Mouse (Mus musculus): ENCODE data around the gene Gm9268. TPM values are rescaled to one million over a fixed set of nuclear protein-coding genes. Genes with fewer than 3 reads are reported as not detected.
"Not testable (repeated sequence)": the region's sequence is repeated elsewhere in the genome, so short reads cannot be mapped to it uniquely, and the experiment has no call there.

Gm9268 gene
- not detected in 2 replicates for polyA plus RNA-seq (2012)

DNA sequence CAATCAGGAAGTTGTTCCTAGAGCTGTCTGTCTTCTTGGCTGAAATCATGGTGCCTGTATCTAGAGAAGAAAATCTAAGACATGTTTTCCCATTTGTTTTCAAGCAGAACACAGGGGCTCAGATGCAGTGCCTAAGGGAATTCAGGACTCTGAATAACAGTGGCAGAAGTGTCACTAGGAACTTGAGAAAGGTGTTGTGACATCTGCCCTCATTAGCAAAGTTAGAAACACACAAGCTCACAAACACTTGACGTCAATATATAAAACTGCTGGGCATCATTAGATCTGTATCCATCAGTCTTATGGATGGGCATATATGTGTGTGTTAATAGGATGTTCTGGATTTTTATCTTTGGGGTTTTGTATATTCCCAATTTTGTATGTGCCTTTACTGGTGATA, at the start of gene Gm9268:
TSS of gene Gm9268 (plus strand) at position 301 of the 400 bp plus-strand sequence.
- not testable (repeated sequence) for TF ChIP-seq GATA1 (IDR thresholded peaks at IDR 0.05; ENCODE audit: low read length)

DNA sequence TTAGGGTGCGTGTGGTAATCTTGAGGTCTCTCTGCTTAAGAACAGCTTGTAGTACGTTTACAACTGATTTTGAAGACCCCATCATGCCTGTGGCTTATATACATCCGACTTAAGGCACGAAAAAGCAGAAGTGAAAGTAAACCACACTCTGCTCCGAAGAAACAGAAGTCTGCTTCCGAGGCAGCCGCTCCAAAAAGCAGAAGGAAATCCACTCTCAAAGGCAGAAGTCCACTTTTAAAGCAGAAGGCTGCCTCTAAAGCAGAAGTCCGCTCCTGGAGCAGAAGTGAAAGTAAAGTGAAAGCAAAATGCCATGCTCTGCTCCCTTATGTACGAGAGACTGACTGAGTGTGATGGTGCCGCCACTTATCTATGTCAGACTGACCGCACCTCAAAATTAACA, 38.5 kb upstream of the Gm9268 start:
- no peak for TF ChIP-seq GATA1 (IDR thresholded peaks at IDR 0.05; ENCODE audit: low read length)

DNA sequence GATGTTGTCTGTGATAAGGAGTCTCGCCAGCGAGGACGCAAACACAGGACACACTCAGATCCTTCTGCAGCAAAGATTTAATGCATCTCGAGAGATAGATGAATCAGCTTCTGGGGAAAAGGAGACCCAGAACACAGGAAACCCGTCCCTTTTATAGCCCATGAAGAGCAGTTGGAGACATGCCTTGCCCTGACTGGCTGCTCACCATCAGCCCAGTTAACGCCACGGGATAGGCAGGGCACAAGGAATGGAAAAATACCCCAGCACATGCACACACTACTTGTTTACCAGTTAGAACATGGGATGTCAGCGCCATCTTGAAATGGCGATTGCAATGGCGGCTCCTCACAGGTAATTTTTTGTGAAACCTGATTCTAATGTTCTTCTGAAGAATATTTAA, 37.8 kb upstream of the Gm9268 start:
- TF ChIP-seq GATA1 (IDR thresholded peaks at IDR 0.05; ENCODE audit: low read length): no peak

DNA sequence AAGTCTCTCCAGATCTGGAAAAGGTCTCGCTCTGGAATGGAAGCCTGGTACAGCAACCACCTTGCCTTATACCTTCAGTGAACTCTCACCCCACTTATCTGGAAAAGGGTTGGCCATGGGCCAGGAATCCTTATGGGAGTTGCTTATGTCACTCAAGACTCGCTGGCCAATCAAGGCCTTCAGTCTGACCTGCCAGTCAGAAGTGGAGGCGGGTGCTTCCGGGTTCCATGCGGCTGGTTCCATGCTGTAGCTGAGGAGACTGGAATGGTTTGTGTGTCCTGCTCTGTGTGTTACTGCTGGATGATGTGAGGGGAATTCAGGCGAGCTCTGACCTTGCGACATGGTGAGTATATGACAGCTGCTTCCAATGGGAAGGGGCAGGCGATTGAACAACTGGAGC, 59.3 kb downstream of the Gm9268 start:
- no peak for TF ChIP-seq GATA1 (IDR thresholded peaks at IDR 0.05; ENCODE audit: low read length)

Other genes with a start within 250 kb of the Gm9268 start
- gene Vmn2r62, start 225.2 kb upstream of the Gm9268 start, polyA plus RNA-seq (2012): not detected in 2 replicates
- not detected in 2 replicates for gene Gm2381, start 151.5 kb upstream of the Gm9268 start, polyA plus RNA-seq (2012)
- not detected in 2 replicates for gene Vmn2r63, start 84.9 kb upstream of the Gm9268 start, polyA plus RNA-seq (2012)
- gene Zfp936, start 95.5 kb downstream of the Gm9268 start, polyA plus RNA-seq (2012): not detected in 2 replicates

Measured in G1E-ER4 (cell line).